Mouse (Mus musculus): ENCODE results near the gene Gm20605. TPM values are rescaled to one million over a fixed set of nuclear protein-coding genes. Genes with fewer than 3 reads are reported as not detected.
A peak's percentile ranks its signal among the peaks of the same experiment; 100 is the strongest.

Gm20605 gene
- polyA plus RNA-seq, 1 experiment = 69.4 TPM

DNA sequence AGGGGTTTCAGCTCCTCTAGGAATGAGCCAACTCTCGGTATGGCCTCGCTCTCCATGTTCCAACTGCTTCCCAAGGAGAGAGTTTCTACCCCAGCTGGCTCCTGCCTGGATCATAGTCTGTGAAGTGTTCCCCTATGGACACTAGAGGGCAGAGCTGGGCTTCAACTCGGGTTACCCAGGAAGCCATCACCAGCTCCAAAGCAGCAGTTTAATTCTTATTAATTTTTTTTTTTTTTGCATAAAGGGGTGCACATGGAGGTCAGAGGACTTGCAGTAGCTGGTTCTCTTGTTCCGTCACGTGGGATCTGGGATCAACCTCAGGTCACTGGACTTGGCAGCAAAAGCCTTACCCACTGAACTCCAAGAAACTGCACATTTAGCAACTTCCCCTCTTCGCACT is 28.0 kb downstream of the Gm20605 start:
- TF ChIP-seq POLR2A (IDR thresholded peaks at IDR 0.05; ENCODE audit: low read depth, low read length) = no peak
- peak; percentile 75; the same call in 1 of the 2 replicates for TF ChIP-seq CTCF (IDR thresholded peaks at IDR 0.05; ENCODE audit: extremely low read depth, insufficient read depth, insufficient read length, insufficient replicate concordance)
- peak; percentile 37 to 58 for DNase-seq (ENCODE audit: low read depth in 1 of 2, low spot score in 2 of 2)
- Histone ChIP-seq H3K4me3 (ENCODE audit: extremely low read depth, insufficient read depth, insufficient read length) (no peak overlapping the region), H3K27me3 (ENCODE audit: control insufficient read depth, insufficient read depth, low read length) (no peaks in the 10 kb centered on the region), H3K4me1 (ENCODE audit: control insufficient read depth, insufficient read depth, insufficient read length) (no peaks in the 10 kb centered on the region; the same call in 1 of the 2 replicates), H3K27ac (ENCODE audit: insufficient read depth, low read length) (no peak overlapping the region), H3K36me3 (ENCODE audit: control insufficient read depth, insufficient read depth, low read length) (peaks cover 8% of the 10 kb centered on the region)
- WGBS = 43% methylated on average over 6 of the region's 6 CpGs

DNA sequence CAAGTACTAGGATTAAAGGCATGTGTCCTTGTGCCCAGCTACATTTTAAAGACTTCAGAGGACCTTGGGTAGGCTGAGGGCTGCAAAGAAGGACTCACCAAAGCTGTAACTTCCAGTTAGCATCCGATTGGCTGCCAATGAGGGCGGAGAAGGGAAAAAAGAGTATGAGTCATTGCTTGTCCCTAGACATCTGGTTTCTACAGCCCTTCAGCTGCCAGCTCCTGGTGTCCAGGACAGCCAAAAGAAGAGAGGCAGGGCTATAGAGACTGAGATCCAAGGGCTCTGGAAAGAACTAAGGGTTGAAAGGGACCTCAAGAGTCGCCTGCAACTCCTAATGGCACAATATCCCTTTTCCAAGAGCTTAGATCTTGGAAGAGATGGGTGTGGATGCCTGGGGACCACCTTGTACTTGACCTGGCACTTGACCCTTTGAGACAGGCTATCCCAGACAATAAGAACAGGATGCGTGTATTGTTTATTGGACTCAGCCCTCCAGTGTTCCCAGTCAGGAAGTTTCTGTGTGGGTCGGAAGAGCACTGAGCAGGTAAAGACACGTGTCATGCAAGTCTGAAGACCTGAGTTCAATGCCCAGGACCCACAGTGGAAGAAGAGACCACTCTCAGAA is 31.2 kb downstream of the Gm20605 start:
- no peak for DNase-seq (ENCODE audit: low read depth in 1 of 2, low spot score in 2 of 2)
- Histone ChIP-seq H3K4me3 (ENCODE audit: extremely low read depth, insufficient read depth, insufficient read length) (no peak overlapping the region), H3K27me3 (ENCODE audit: control insufficient read depth, insufficient read depth, low read length) (no peaks in the 10 kb centered on the region), H3K4me1 (ENCODE audit: control insufficient read depth, insufficient read depth, insufficient read length) (no peaks in the 10 kb centered on the region; the same call in 1 of the 2 replicates), H3K36me3 (ENCODE audit: control insufficient read depth, insufficient read depth, low read length) (peaks cover 13% of the 10 kb centered on the region), H3K27ac (ENCODE audit: insufficient read depth, low read length) (no peak overlapping the region)
- TF ChIP-seq POLR2A (IDR thresholded peaks at IDR 0.05; ENCODE audit: low read depth, low read length) (no peak), CTCF (IDR thresholded peaks at IDR 0.05; ENCODE audit: extremely low read depth, insufficient read depth, insufficient read length, insufficient replicate concordance) (no peak)
- WGBS = 91% methylated on average over 6 of the region's 6 CpGs

DNA sequence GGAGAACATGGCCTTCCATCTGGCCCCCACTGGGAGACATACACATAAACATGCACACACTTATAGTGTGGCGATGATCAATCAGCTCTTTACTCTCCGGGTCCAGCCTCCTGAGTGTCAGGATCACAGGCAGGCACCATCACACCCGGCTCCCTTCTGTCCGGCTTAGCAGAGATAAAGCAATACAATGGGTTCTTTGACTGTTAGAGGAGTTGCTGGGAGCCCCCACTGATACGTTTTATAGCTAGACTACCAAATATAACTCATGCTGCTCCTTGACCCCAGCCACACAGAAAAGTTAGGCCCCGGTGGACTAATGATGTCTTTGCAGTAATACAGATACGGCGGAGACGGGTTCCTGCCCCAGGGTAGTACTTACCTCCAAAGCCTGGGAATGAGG is 34.1 kb downstream of the Gm20605 start:
- Histone ChIP-seq H3K27ac (ENCODE audit: insufficient read depth, low read length) (no peak overlapping the region), H3K36me3 (ENCODE audit: control insufficient read depth, insufficient read depth, low read length) (peaks cover 20% of the 10 kb centered on the region), H3K4me3 (ENCODE audit: extremely low read depth, insufficient read depth, insufficient read length) (no peak overlapping the region), H3K27me3 (ENCODE audit: control insufficient read depth, insufficient read depth, low read length) (no peaks in the 10 kb centered on the region), H3K4me1 (ENCODE audit: control insufficient read depth, insufficient read depth, insufficient read length) (no peaks in the 10 kb centered on the region; the same call in 1 of the 2 replicates)
- 97% methylated on average over 9 of the region's 9 CpGs for WGBS
- TF ChIP-seq POLR2A (IDR thresholded peaks at IDR 0.05; ENCODE audit: low read depth, low read length) (no peak), CTCF (IDR thresholded peaks at IDR 0.05; ENCODE audit: extremely low read depth, insufficient read depth, insufficient read length, insufficient replicate concordance) (no peak)
- DNase-seq (ENCODE audit: low read depth in 1 of 2, low spot score in 2 of 2) = no peak

DNA sequence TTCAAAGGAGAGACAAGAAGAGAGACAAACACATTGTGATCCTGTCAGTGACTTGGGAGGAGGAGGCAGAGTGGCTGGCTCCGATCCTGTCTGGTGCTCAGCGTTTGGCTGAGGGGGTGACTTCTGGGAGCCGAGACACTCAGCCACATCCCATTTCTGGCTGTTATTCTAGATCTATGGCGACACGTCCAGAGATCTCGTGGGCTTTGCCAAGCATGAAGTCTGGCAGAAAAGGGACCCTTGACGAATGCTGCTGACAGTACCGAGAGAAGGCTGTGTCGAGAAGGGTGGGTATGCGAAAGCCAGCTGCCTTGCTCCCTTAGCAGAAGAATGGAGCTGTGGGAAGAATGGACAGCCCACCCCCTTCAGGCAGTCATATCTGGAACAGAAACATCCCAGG is 40.0 kb downstream of the Gm20605 start:
- DNase-seq (ENCODE audit: low read depth in 1 of 2, low spot score in 2 of 2) = no peak
- peaks cover 7% of the 10 kb centered on the region for H3K4me1 ChIP-seq (ENCODE audit: control insufficient read depth, insufficient read depth, insufficient read length)
- H3K36me3 ChIP-seq (ENCODE audit: control insufficient read depth, insufficient read depth, low read length) = peaks cover 7% of the 10 kb centered on the region
- no peaks in the 10 kb centered on the region for H3K27me3 ChIP-seq (ENCODE audit: control insufficient read depth, insufficient read depth, low read length)
- no peak overlapping the region for H3K27ac ChIP-seq (ENCODE audit: insufficient read depth, low read length)
- no peak overlapping the region for H3K4me3 ChIP-seq (ENCODE audit: extremely low read depth, insufficient read depth, insufficient read length)
- TF ChIP-seq CTCF (IDR thresholded peaks at IDR 0.05; ENCODE audit: extremely low read depth, insufficient read depth, insufficient read length, insufficient replicate concordance) (no peak), POLR2A (IDR thresholded peaks at IDR 0.05; ENCODE audit: low read depth, low read length) (no peak)
- WGBS = 95% methylated on average over 10 of the region's 10 CpGs

DNA sequence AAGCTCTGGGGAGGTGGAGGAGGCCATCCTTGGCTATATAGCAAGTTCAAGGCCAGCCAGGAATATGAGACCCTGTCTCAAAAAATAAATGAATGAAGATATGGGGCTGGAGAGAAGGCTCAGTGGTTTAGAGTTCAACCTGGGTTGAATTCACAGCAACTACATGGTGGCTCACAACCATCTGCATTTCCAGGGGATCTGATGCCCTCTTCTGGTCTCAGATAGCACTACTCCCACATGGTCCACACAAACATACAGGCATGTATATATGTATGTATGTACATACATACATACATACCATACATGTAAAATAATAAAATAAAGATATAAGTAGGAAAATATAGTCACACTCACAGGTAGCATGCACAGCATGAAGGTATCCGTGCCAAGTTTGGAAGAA is 41.3 kb downstream of the Gm20605 start:
- no peak for DNase-seq (ENCODE audit: low read depth in 1 of 2, low spot score in 2 of 2)
- H3K36me3 ChIP-seq (ENCODE audit: control insufficient read depth, insufficient read depth, low read length) = peaks cover 7% of the 10 kb centered on the region

DNA sequence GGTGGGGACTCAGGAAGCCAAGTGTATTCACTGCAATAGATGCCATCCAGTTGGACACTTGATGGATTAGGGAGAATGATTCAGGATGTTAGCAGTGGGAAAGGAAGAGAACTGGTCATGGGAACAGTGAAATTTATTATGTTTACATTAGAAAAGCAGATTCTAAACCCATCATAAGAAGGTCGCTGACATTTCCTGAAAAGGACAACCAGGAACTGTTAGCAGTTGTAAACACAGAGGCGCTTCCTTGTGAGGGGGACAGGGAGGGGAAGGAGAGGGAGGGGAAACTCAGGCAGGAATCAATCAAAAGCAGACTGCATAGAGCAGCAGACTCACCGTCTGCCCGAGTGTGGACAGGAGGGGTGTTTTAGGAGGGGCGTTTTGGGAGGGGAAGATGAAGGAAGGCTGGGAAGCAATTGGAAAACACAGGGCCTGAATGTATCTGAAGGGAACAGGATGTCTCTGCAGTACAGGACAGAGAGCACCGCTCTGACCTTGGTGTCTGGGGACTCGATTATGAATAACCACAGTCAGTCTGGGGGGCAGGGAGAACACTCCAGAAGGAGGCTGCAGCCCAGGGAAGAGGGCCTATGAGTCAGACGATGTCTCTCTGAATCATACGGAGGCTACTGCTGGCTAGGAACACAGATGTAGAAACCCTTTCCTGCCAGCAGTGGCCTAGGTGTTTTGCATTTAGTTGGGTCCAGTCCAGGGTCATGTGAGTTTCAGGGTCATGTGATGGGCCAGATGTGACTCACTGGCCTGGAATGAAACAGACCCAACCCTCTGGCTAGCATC is 42.7 kb downstream of the Gm20605 start:
- Histone ChIP-seq H3K4me3 (ENCODE audit: extremely low read depth, insufficient read depth, insufficient read length) (no peak overlapping the region), H3K27me3 (ENCODE audit: control insufficient read depth, insufficient read depth, low read length) (no peaks in the 10 kb centered on the region), H3K36me3 (ENCODE audit: control insufficient read depth, insufficient read depth, low read length) (peaks cover 3% of the 10 kb centered on the region), H3K4me1 (ENCODE audit: control insufficient read depth, insufficient read depth, insufficient read length) (peaks cover 7% of the 10 kb centered on the region), H3K27ac (ENCODE audit: insufficient read depth, low read length) (peak overlapping the region; percentile 17)
- 17% methylated on average over 9 of the region's 9 CpGs for WGBS
- TF ChIP-seq CTCF (IDR thresholded peaks at IDR 0.05; ENCODE audit: extremely low read depth, insufficient read depth, insufficient read length, insufficient replicate concordance) (no peak), POLR2A (IDR thresholded peaks at IDR 0.05; ENCODE audit: low read depth, low read length) (no peak)
- DNase-seq (ENCODE audit: low read depth in 1 of 2, low spot score in 2 of 2) = no peak

More for the DNA sequence above, 41.3 kb downstream of the Gm20605 start:
- Histone ChIP-seq H3K4me3 (ENCODE audit: extremely low read depth, insufficient read depth, insufficient read length) (no peak overlapping the region), H3K27ac (ENCODE audit: insufficient read depth, low read length) (no peak overlapping the region), H3K4me1 (ENCODE audit: control insufficient read depth, insufficient read depth, insufficient read length) (peaks cover 7% of the 10 kb centered on the region), H3K27me3 (ENCODE audit: control insufficient read depth, insufficient read depth, low read length) (no peaks in the 10 kb centered on the region)
- TF ChIP-seq CTCF (IDR thresholded peaks at IDR 0.05; ENCODE audit: extremely low read depth, insufficient read depth, insufficient read length, insufficient replicate concordance) = no peak
- no peak for TF ChIP-seq POLR2A (IDR thresholded peaks at IDR 0.05; ENCODE audit: low read depth, low read length)
- 91% methylated on average over 1 of the region's 1 CpGs for WGBS
